Mouse (Mus musculus) thymus, postnatal 25 days (tissue): ENCODE measurements around the gene Dclre1a.
A peak's percentile ranks its signal among the peaks of the same experiment; 100 is the strongest.

Source experiments
- DNase-seq: peaks from one replicate; pipeline ENCODE4 v3.0.0; 2022

The Dclre1a gene

GRCm38 (mm10) chr19:56547456-56548229, at the start of gene Dclre1a:
Dclre1a (minus strand) TSS chr19:56548222.
- DNase-seq = peak; percentile 78

- no peak for DNase-seq
These were observed 44.5 kb upstream of the Dclre1a start for GRCm38 (mm10) chr19:56592472-56592871.

- DNase-seq = no peak
These were observed 42.2 kb upstream of the Dclre1a start for GRCm38 (mm10) chr19:56590250-56590649.

- DNase-seq = no peak
These were observed 41.4 kb upstream of the Dclre1a start for GRCm38 (mm10) chr19:56589455-56589854.

- no peak for DNase-seq
These were observed 41.0 kb upstream of the Dclre1a start for GRCm38 (mm10) chr19:56589008-56589407.

GRCm38 (mm10) chr19:56588205-56588626, 40.2 kb upstream of the Dclre1a start:
- no peak for DNase-seq

- DNase-seq = no peak
These were observed 38.3 kb upstream of the Dclre1a start for GRCm38 (mm10) chr19:56586320-56586719.

GRCm38 (mm10) chr19:56584288-56584687, 36.3 kb upstream of the Dclre1a start:
- DNase-seq = no peak

GRCm38 (mm10) chr19:56583785-56584184, 35.8 kb upstream of the Dclre1a start:
- no peak for DNase-seq

- DNase-seq = no peak
These were observed 34.0 kb upstream of the Dclre1a start for GRCm38 (mm10) chr19:56581981-56582380.

GRCm38 (mm10) chr19:56577801-56578200, 29.8 kb upstream of the Dclre1a start:
- DNase-seq = no peak

- no peak for DNase-seq
These were observed 25.2 kb upstream of the Dclre1a start for GRCm38 (mm10) chr19:56573184-56573583.

GRCm38 (mm10) chr19:56571913-56572312, 23.9 kb upstream of the Dclre1a start:
- DNase-seq = no peak

GRCm38 (mm10) chr19:56571234-56571633, 23.2 kb upstream of the Dclre1a start:
- DNase-seq = no peak

GRCm38 (mm10) chr19:56570781-56571180, 22.8 kb upstream of the Dclre1a start:
- no peak for DNase-seq

- DNase-seq = no peak
These were observed 18.9 kb upstream of the Dclre1a start for GRCm38 (mm10) chr19:56566940-56567339.

- DNase-seq = peak; percentile 34
These were observed 18.0 kb upstream of the Dclre1a start for GRCm38 (mm10) chr19:56566041-56566440.

GRCm38 (mm10) chr19:56565358-56565757, 17.3 kb upstream of the Dclre1a start:
- no peak for DNase-seq

GRCm38 (mm10) chr19:56563469-56563868, 15.4 kb upstream of the Dclre1a start:
- DNase-seq = no peak

- DNase-seq = no peak
These were observed 14.6 kb upstream of the Dclre1a start for GRCm38 (mm10) chr19:56562433-56563138.

GRCm38 (mm10) chr19:56555972-56556371, 8.0 kb upstream of the Dclre1a start:
- no peak for DNase-seq

GRCm38 (mm10) chr19:56553177-56553576, 5.2 kb upstream of the Dclre1a start:
- no peak for DNase-seq

GRCm38 (mm10) chr19:56549033-56549680, 1.1 kb upstream of the Dclre1a start:
- no peak for DNase-seq
